Mouse (Mus musculus) left cerebral cortex, postnatal 14 days (tissue): ENCODE measurements around the gene Nup210l. TPM values are rescaled to one million over a fixed set of nuclear protein-coding genes. Genes with fewer than 3 reads are reported as not detected.

ENCODE experiments used
- DNase-seq, 2 experiments: peaks; one replicate each; pipeline ENCODE4 v3.0.0; 2021 to 2022; ENCODE audit warnings: low spot score in 2 of 2, mixed read lengths in 1 of 2
- intact Hi-C: fragments of 180-260 bp; cut with DNase I; formaldehyde crosslinking; loops from one replicate; pipeline ENCODE4 v1.15.1; 2025
- total RNA-seq, 2 experiments: library from RNA; stranded (reverse); gene quantifications; 2 replicates each; pipeline ENCODE4 v1.2.3; 2021

Nup210l gene
- total RNA-seq, 2 experiments from 2014 or later, result 0.38 to 0.55 TPM

GRCm38 (mm10) chr3:90139962-90140361, 36.0 kb downstream of the Nup210l start:
- intact Hi-C loops, result no loop called here
- no peak for DNase-seq

- DNase-seq, result no peak
- intact Hi-C loops, result no loop called here
Measured at GRCm38 (mm10) chr3:90145461-90145860, 41.5 kb downstream of the Nup210l start.

- no peak for DNase-seq
- intact Hi-C loops, result no loop called here
Measured at GRCm38 (mm10) chr3:90146651-90147050, 42.7 kb downstream of the Nup210l start.

- DNase-seq, result no peak
- intact Hi-C loops, result no loop called here
Measured at GRCm38 (mm10) chr3:90151086-90151740, 47.3 kb downstream of the Nup210l start.

- intact Hi-C loops, result no loop called here
- DNase-seq, result no peak
Measured at GRCm38 (mm10) chr3:90155996-90156395, 52.1 kb downstream of the Nup210l start.

- intact Hi-C loops, result no loop called here
- no peak for DNase-seq
Measured at GRCm38 (mm10) chr3:90159757-90160156, 55.8 kb downstream of the Nup210l start.

GRCm38 (mm10) chr3:90161541-90161940, 57.6 kb downstream of the Nup210l start:
- intact Hi-C loops, result no loop called here
- DNase-seq, result no peak

GRCm38 (mm10) chr3:90179566-90179965, 75.6 kb downstream of the Nup210l start:
- DNase-seq, result no peak

GRCm38 (mm10) chr3:90183581-90183980, 79.6 kb downstream of the Nup210l start:
- intact Hi-C loops, result no loop called here
- DNase-seq, result no peak

More at GRCm38 (mm10) chr3:90179566-90179965, 75.6 kb downstream of the Nup210l start:
- intact Hi-C loops, result no loop called here

- intact Hi-C loops, result no loop called here
- no peak for DNase-seq
Measured at GRCm38 (mm10) chr3:90190859-90191510, 87.1 kb downstream of the Nup210l start.

GRCm38 (mm10) chr3:90194759-90195158, 90.8 kb downstream of the Nup210l start:
- intact Hi-C loops, result no loop called here
- no peak for DNase-seq

- DNase-seq, result no peak
- intact Hi-C loops, result no loop called here
Measured at GRCm38 (mm10) chr3:90195644-90196043, 91.7 kb downstream of the Nup210l start.

GRCm38 (mm10) chr3:90197548-90197947, 93.6 kb downstream of the Nup210l start:
- no peak for DNase-seq
- intact Hi-C loops, result no loop called here

GRCm38 (mm10) chr3:90202884-90203283, 99.0 kb downstream of the Nup210l start:
- intact Hi-C loops, result no loop called here

GRCm38 (mm10) chr3:90203619-90204018, 99.7 kb downstream of the Nup210l start:
- DNase-seq, result no peak
- intact Hi-C loops, result no loop called here

More at GRCm38 (mm10) chr3:90202884-90203283, 99.0 kb downstream of the Nup210l start:
- DNase-seq, result no peak

GRCm38 (mm10) chr3:90204582-90204981, 100.7 kb downstream of the Nup210l start:
- no peak for DNase-seq
- intact Hi-C loops, result no loop called here

- intact Hi-C loops, result no loop called here
Measured at GRCm38 (mm10) chr3:90208662-90209061, 104.7 kb downstream of the Nup210l start.

GRCm38 (mm10) chr3:90209908-90210566, 106.1 kb downstream of the Nup210l start:
- intact Hi-C loops, result loop anchor here (5.0 kb wide), 1 partner anchor 128 kb away; no protein-coding TSS in a partner anchor
- DNase-seq, result no peak

More at GRCm38 (mm10) chr3:90208662-90209061, 104.7 kb downstream of the Nup210l start:
- no peak for DNase-seq

- intact Hi-C loops, result loop anchor here (5.0 kb wide), 1 partner anchor 129 kb away; no protein-coding TSS in a partner anchor
- DNase-seq, result no peak
Measured at GRCm38 (mm10) chr3:90211475-90212398, 107.8 kb downstream of the Nup210l start.
